8 mouse cellular contexts compared by ENCODE assay signal in the genomic region with DNA sequence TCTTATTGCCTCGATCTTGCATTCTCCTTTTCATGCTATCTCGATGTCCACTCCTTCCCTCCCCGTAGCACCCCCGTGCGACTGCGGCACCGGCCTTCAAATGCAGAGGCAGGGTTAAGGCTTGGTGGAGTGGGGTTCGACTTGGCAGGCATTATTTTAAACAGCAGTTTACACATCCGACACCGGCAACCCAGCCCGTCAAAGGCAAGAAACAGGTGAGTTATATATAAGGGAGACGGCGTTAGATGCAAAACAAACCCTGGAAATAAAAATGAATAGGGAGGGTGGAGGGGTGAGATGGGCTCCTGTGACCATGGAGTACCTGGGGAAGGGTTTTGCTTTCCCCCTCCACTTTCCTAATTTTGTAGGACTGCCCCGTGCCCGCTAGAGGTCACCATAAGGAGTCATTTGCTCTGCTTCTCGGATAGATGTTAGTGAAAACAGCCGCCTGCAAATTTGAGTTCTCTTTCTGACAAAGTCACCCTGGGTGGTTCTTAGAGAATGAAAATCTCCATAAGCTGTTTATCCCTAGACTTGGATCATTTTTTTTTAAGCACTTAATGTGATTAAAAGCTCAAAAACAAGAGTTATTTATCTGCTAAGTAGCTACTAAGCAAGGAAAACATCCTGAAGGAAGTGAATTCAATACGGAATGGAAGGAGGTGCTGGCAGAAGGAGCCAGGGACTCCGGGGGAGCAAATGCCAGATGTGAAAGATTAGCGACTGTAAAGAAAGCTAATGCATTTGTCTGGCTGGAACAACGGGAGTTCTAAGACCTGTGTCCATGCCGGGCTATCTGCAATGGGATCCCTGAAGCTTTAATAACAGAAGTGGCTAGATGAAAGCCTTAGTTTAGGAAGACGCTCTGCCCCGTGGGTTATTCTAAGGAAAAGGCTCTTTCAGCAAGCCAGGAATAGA. TPM values are rescaled to one million over a fixed set of nuclear protein-coding genes. Genes with fewer than 3 reads are reported as not detected.
DNase-seq lines count a peak whose midpoint lies in the region; ATAC-seq and TF ChIP-seq lines count a peak whose summit lies in the region.

No protein-coding gene starts in this region.

- H3ac ChIP-seq in myocyte (ENCODE audit: control insufficient read depth, insufficient read length) = no peak overlapping the region

- H3K27me3 ChIP-seq in heart, embryonic 12.5 days (replicated peaks) = peaks cover 58% of the 10 kb centered on the region
- peaks cover 44% of the 10 kb centered on the region for H3K27me3 ChIP-seq in kidney, embryonic 16.5 days (ENCODE audit: insufficient read depth, low read length)
- peaks cover 21% of the 10 kb centered on the region for H3K27me3 ChIP-seq in liver, adult 2 months (ENCODE audit: control insufficient read depth, insufficient read depth, low read length)
- peaks cover 41% of the 10 kb centered on the region for H3K27me3 ChIP-seq in myocyte (ENCODE audit: control insufficient read depth, insufficient read depth, insufficient read length)
- H3K27me3 ChIP-seq in splenic B cell, adult 2 months (ENCODE audit: control insufficient read depth, insufficient read depth, low read length, poor library complexity, severe bottlenecking) = no peaks in the 10 kb centered on the region

- no peaks in the 10 kb centered on the region for H3K4me1 ChIP-seq in embryonic fibroblast, embryonic 13.5 days (ENCODE audit: control insufficient read depth, insufficient read depth, low read length)
- H3K4me1 ChIP-seq in heart, embryonic 12.5 days (replicated peaks) = peaks cover 31% of the 10 kb centered on the region
- peaks cover 24% of the 10 kb centered on the region for H3K4me1 ChIP-seq in kidney, embryonic 16.5 days (ENCODE audit: insufficient read depth, low read length)
- H3K4me1 ChIP-seq in liver, adult 2 months (ENCODE audit: control insufficient read depth, insufficient read depth, low read length) = peaks cover 7% of the 10 kb centered on the region

- H3K79me2 ChIP-seq in liver, adult 2 months (ENCODE audit: control insufficient read depth, insufficient read depth, low read length) = no peaks in the 10 kb centered on the region
- H3K79me2 ChIP-seq in myocyte (ENCODE audit: control insufficient read depth, insufficient read depth) = no peaks in the 10 kb centered on the region

- H3K4me3 ChIP-seq in embryonic fibroblast, embryonic 13.5 days (ENCODE audit: insufficient read depth, low read length) = peak overlapping the region; percentile 7; the same call in 1 of the 2 replicates
- peak overlapping the region; percentile 65 for H3K4me3 ChIP-seq in heart, embryonic 12.5 days
- H3K4me3 ChIP-seq in kidney, embryonic 16.5 days (ENCODE audit: low read length) = peak overlapping the region; percentile 58
- H3K4me3 ChIP-seq in liver, adult 2 months (ENCODE audit: insufficient read depth, low read depth, low read length) = peak overlapping the region; percentile 34; the same call in 1 of the 2 replicates
- no peak overlapping the region for H3K4me3 ChIP-seq in myocyte

- DNase-seq in CD4-positive helper T cell, adult 2 months (ENCODE audit: low read depth, low spot score) = peak; percentile 68
- DNase-seq in brain, adult 2 months (ENCODE audit: low read depth, low spot score) = peak; percentile 82
- peak; percentile 29 for DNase-seq in liver, adult 2 months (ENCODE audit: extremely low read depth, low read depth, low spot score)
- DNase-seq in splenic B cell, adult 2 months (ENCODE audit: low read depth, low spot score) = peak; percentile 80

- no peak for TF ChIP-seq POLR2A in embryonic fibroblast, embryonic 13.5 days (IDR thresholded peaks at IDR 0.05; ENCODE audit: low read depth, low read length)
- no peak for TF ChIP-seq POLR2A in liver, adult 2 months (IDR thresholded peaks at IDR 0.05; ENCODE audit: extremely low read depth, insufficient read depth, low read length)
- no peak for TF ChIP-seq POLR2A in myocyte (IDR thresholded peaks at IDR 0.05; ENCODE audit: insufficient read length, low read depth)

- TF ChIP-seq CTCF in embryonic fibroblast, embryonic 13.5 days (IDR thresholded peaks at IDR 0.05; ENCODE audit: borderline replicate concordance, insufficient read depth, low read length) = peak; percentile 28; the same call in 1 of the 2 replicates
- TF ChIP-seq CTCF in liver, adult 2 months (IDR thresholded peaks at IDR 0.05; ENCODE audit: low read depth, low read length) = peak; percentile 70

- H3K4me2 ChIP-seq in heart, embryonic 12.5 days = peak overlapping the region; percentile 96
- peak overlapping the region; percentile 99 for H3K4me2 ChIP-seq in kidney, embryonic 16.5 days (replicated peaks; ENCODE audit: low read depth, low read length)
- H3K4me2 ChIP-seq in myocyte (ENCODE audit: low read depth) = peak overlapping the region; percentile 86

- no peak overlapping the region for H3K27ac ChIP-seq in embryonic fibroblast, embryonic 13.5 days (ENCODE audit: insufficient read depth, low read length)
- H3K27ac ChIP-seq in heart, embryonic 12.5 days (ENCODE audit: poor library complexity, severe bottlenecking) = no peak overlapping the region
- H3K27ac ChIP-seq in kidney, embryonic 16.5 days (ENCODE audit: low read length) = no peak overlapping the region
- no peak overlapping the region for H3K27ac ChIP-seq in liver, adult 2 months (replicated peaks; ENCODE audit: insufficient read depth, low read depth, low read length)

- WGBS in heart, embryonic 12.5 days = 2% methylated on average over 24 of the region's 24 CpGs
- WGBS in kidney, embryonic 16.5 days = 2% methylated on average over 24 of the region's 24 CpGs
- 5% methylated on average over 24 of the region's 24 CpGs for whole genome bisulfite sequencing in liver, adult 2 months

- H3K9ac ChIP-seq in heart, embryonic 12.5 days = 0 out of 2 replicates have a peak overlapping the region, but pooled peaks have one; percentile 29
- H3K9ac ChIP-seq in kidney, embryonic 16.5 days (replicated peaks; ENCODE audit: low read length) = peak overlapping the region; percentile 64
- H3K9ac ChIP-seq in liver, adult 2 months (ENCODE audit: low read depth, low read length) = no peak overlapping the region

- no peaks in the 10 kb centered on the region for H3K36me3 ChIP-seq in heart, embryonic 12.5 days
- H3K36me3 ChIP-seq in kidney, embryonic 16.5 days (ENCODE audit: insufficient read depth, low read length) = no peaks in the 10 kb centered on the region
- H3K36me3 ChIP-seq in liver, adult 2 months (ENCODE audit: control insufficient read depth, insufficient read depth, low read length) = no peaks in the 10 kb centered on the region
- no peaks in the 10 kb centered on the region for H3K36me3 ChIP-seq in myocyte (ENCODE audit: control insufficient read depth, insufficient read depth)
- H3K36me3 ChIP-seq in splenic B cell, adult 2 months (ENCODE audit: control insufficient read depth, insufficient read depth, low read length, poor library complexity, severe bottlenecking) = no peaks in the 10 kb centered on the region

- H3K9me3 ChIP-seq in heart, embryonic 12.5 days (replicated peaks) = peaks cover 3% of the 10 kb centered on the region; the same call in 1 of the 2 replicates
- peaks cover 3% of the 10 kb centered on the region; the same call in 1 of the 2 replicates for H3K9me3 ChIP-seq in kidney, embryonic 16.5 days (ENCODE audit: low read length)

- ATAC-seq in heart, embryonic 12.5 days (ENCODE audit: insufficient number of reproducible peaks, low FRiP score) = no peak
- 0 out of 2 replicates have a peak, but pooled peaks have one; percentile 55 for ATAC-seq in kidney, embryonic 16.5 days (ENCODE audit: low FRiP score, low TSS enrichment)

TF ChIP-seq in myocyte, 11 proteins besides CTCF, POLR2A, EP300 and RAD21:
- TF ChIP-seq REST (IDR thresholded peaks at IDR 0.05; ENCODE audit: insufficient read depth, insufficient read length) (no peak), MAX (IDR thresholded peaks at IDR 0.05; ENCODE audit: low read depth) (no peak), TCF12 (IDR thresholded peaks at IDR 0.05; ENCODE audit: insufficient read depth, poor library complexity, severe bottlenecking) (no peak), E2F4 (IDR thresholded peaks at IDR 0.05; ENCODE audit: insufficient read depth) (no peak), MYOG (IDR thresholded peaks at IDR 0.05; ENCODE audit: control insufficient read depth in 1 of 3, insufficient read depth in 1 of 3, insufficient read length in 2 of 3, low read depth in 2 of 3) (no peak)

RNA-seq across cellular contexts. Expression of a gene that starts 1.2 kb away (rescaled TPM):
- polyA plus RNA-seq in embryonic fibroblast, embryonic 13.5 days (2011; ENCODE audit: insufficient read length, low read depth, missing spikeins) = not detected in 2 replicates
- not detected in 2 replicates for polyA plus RNA-seq in heart, embryonic 12.5 days (2016; fragmentation: Nextera tagmentation; extraction: Ambion mirVana)
- not detected in 2 replicates for polyA plus RNA-seq in kidney, embryonic 16.5 days (2015; fragmentation: Nextera tagmentation; extraction: Ambion mirVana)
- total RNA-seq in liver, adult 2 months (2014; rRNA removed) = 0.07 TPM in 1 of 2 replicates, not detected in the other
- polyA plus RNA-seq in liver, adult 2 months (2012; rRNA removed) = not detected in 2 replicates
- polyA plus RNA-seq in myocyte (2012; fragmentation: generic; extraction: Trizol) = not detected

Comparison
In these comparisons a context has a peak if more than half of its experiments do, and no peak if none do; other contexts are left out.
1. DNase-seq: peak in every context shown above with its lines; median percentile 82 in brain, adult 2 months; 80 in splenic B cell, adult 2 months; 68 in CD4-positive helper T cell, adult 2 months; 29 in liver, adult 2 months.